Mouse (Mus musculus) thymus, postnatal 0 days (tissue): Measurements from ENCODE around the gene Eif5. TPM values are rescaled to one million over a fixed set of nuclear protein-coding genes. Genes with fewer than 3 reads are reported as not detected.
"Not testable (repeated sequence)": the region's sequence is repeated elsewhere in the genome, so short reads cannot be mapped to it uniquely, and the experiment has no call there.

Experiments used
- DNase-seq: peaks from one replicate; pipeline ENCODE4 v3.0.0-alpha.2; 2015; ENCODE audit warnings: low spot score
- polyA plus RNA-seq: library from polyadenylated mRNA; unstranded; fragments of >200 nt; fragmentation: Nextera tagmentation; extraction: Ambion mirVana; gene quantifications from 2 replicates; pipeline ENCODE4 v1.2.1, GENCODE M21; 2015

The Eif5 gene
- polyA plus RNA-seq, 1 experiment from 2014 or later: 660 TPM

GRCm38 (mm10) chr12:111524469-111524868, 13.3 kb upstream of the Eif5 start:
- DNase-seq: no peak

DNA sequence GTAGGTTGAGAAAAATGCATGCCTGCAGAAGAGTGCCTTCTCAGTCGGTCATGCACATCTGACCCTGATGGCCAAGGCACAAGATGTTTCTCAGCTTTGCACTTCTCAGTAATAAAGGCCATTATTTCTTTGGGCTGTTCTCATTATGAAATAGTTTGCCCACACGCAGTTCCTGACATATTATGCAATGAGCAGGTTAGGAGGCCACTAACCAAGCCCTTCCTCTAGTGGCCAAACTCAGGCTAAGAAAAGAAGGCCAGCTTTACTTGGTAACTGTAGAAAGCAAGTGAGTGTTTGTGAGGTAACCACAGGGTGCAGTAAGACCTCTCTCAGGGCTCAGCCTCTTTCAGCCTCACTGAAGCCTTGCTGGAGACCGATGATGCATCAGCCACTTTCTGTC, 12.9 kb upstream of the Eif5 start:
- DNase-seq: no peak

- no peak for DNase-seq
Measured at GRCm38 (mm10) chr12:111527643-111528281, 10.1 kb upstream of the Eif5 start.

- no peak for DNase-seq
Measured at GRCm38 (mm10) chr12:111529192-111529591, 8.6 kb upstream of the Eif5 start.

- no peak for DNase-seq
Measured at GRCm38 (mm10) chr12:111533096-111533794, 4.6 kb upstream of the Eif5 start.

- DNase-seq: no peak
Measured at GRCm38 (mm10) chr12:111535281-111535680, 2.5 kb upstream of the Eif5 start.

DNA sequence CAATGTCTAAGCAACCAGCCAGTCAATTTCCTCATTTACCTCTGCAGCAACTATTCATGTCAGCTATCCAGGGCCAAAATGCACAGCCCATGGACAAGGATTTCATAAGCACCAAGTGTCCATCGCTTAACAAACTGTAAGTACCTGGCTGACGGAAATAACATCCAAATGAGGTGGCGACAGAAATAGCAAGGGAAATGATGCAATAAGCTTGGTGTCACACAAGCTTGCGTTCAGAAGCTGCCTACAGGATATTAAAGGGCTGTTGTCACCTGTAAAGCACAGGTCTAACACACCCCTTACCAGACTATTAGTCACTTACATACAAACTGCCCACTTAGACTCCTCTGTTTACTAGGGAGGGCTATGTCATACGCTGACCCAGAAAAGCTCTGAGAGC, 2.1 kb upstream of the Eif5 start:
- no peak for DNase-seq

DNA sequence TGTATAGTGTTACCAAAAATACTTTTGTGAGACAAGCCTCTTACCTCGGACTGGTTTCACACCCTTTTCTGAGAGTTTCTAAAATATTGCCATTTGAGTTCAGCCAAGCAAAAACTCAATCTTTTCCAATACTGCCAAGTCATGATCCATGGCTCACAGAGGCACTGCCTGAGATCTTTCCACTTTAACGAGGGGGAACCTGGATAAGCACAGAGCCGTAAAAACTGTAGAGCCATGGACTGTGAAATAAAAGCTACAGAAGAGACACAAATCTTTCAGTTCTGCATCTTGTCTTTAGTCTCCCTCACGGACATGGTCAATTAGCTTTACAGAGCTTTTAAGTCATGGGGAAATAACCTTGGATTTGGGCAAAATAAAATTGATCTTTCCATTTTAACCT, 1.1 kb upstream of the Eif5 start:
- DNase-seq: no peak

DNA sequence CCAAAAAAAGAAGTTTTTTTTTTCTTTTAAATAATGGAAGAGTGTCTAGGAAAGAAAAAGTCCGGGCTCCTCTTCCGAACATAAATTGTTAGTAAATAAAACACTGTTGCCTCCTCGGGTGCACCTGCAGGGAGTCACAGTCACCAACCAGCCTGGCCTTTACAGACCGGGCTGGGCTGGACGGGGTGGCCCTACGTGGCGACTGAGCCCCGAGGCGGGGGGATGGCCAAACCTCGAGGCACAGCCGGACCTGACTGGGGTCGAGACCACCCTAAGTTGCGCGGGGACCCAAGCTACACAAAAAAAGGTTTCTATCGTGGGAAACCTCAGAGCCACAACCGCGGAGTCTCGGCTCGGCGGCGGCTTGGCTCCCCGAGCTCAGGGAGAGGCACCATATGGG, 475 bp upstream of the Eif5 start:
- DNase-seq: no peak

DNA sequence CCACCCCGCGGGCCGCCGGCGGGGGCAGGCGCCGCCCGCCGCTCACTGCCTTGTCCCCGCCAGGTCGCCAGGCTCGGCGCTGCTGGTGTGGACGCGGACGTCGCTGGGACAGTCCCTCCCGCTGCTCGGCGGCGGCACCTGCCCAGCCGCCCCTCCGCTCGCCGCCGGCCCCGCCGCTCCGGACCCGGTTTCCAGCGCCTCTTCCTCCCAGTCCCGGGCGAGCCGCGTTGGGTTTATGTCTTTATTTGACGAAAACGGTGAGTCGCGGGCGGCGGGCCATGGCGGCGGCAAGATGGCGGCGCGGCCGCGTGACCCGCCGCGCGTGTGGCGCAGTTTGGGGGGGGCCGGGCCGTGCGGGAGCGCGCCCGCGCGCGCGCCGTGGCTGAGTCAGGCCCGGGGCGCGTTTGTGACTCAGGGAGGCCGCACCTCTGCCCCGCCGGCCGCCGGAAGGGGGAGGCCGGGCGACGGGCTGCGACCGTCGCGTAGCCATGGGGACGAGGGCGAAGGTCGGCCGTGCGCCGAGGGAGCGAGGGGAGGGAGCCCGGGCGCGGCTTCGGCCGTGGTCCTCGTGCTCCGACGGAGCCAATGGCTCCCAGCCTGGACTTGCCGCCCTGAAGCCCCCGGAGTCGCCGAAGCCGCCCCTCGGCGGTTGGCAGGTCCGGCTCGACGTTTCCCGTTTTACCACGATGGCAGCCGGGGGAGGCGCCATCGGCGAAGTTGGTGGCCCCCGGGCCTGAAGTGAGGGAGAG, 650 bp downstream of the Eif5 start:
- DNase-seq: peak; percentile 80

GRCm38 (mm10) chr12:111539041-111539345, 1.2 kb downstream of the Eif5 start:
- peak; percentile 47 for DNase-seq

DNA sequence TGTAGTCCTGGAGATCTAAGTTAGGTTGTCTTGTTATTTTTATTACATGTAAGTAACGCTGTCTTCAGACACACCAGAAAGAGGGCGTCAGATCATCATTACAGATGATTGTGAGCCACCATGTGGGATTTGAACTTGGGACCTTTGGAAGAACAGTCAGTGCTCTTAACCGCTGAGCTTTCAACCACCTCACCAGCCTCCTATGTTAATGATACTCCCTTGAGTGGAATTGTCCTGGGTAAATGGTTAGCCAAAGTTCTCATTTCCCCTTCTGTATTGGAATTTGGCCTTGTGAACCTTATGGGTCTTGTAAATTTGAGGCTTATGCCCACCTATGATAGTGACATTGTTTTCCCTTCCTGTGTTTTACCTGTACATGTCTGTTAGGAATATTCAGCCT, 9.3 kb downstream of the Eif5 start:
- no peak for DNase-seq

DNA sequence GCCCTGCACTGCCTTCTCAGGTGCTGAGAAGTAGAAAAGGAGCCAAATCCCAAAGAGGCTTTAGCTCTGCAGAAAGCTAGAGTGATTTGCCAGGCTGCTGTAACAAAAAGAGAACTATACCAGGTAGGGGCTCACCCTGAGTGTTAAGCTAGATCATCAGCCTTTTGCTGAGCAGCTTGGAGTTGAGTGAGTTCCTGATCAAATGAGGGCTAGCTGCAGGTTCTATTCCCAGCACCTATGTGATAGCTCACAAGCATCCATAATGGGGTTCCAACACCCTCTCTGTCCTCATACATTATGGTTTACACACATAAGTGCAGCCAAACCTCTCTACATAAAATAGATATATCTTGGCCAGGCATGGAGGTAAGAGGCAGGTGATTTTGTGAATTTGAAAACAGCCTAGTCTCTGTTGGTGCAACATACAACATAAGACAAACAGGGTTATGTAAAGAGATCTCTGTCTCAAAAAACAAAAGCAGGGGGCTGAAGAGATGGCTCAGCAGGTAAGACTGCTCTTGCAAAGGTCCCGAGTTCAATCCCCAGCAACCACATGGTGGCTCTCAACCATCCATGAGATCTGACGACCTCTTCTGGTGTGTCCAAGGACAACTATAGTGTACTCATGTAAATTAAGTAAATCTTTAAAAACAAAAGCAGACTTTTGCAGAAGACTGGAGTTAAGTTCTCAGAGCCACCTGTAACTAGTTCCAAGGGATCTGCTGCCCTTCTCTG, 10.9 kb downstream of the Eif5 start:
- no peak for DNase-seq

GRCm38 (mm10) chr12:111550679-111551078, 12.9 kb downstream of the Eif5 start:
- DNase-seq: no peak

DNA sequence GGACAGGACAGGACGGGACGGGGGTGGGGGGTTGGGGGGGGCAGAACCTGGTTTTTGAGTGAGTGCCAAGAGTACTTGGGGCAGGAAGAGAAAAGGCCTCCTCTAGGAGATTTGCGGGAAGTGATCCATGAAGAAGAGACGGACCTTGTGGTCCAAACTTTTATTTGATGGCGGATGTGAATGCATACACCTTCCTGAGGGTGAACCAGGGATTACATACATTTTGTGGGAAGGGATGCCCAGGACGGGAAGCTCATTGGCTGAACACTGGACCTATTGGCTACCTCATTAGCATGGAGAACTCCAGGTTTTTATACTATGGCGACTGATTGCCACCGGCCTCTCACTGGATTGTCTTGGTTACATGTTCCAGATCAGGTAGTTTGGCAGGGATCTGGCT, 14.5 kb downstream of the Eif5 start:
- no peak for DNase-seq

GRCm38 (mm10) chr12:111555357-111555756, 17.5 kb downstream of the Eif5 start:
- no peak for DNase-seq

GRCm38 (mm10) chr12:111555893-111556292, 18.1 kb downstream of the Eif5 start:
- not testable (repeated sequence) for DNase-seq

GRCm38 (mm10) chr12:111557538-111557937, 19.7 kb downstream of the Eif5 start:
- DNase-seq: no peak

- DNase-seq: no peak
Measured at GRCm38 (mm10) chr12:111558655-111559054, 20.8 kb downstream of the Eif5 start.

DNA sequence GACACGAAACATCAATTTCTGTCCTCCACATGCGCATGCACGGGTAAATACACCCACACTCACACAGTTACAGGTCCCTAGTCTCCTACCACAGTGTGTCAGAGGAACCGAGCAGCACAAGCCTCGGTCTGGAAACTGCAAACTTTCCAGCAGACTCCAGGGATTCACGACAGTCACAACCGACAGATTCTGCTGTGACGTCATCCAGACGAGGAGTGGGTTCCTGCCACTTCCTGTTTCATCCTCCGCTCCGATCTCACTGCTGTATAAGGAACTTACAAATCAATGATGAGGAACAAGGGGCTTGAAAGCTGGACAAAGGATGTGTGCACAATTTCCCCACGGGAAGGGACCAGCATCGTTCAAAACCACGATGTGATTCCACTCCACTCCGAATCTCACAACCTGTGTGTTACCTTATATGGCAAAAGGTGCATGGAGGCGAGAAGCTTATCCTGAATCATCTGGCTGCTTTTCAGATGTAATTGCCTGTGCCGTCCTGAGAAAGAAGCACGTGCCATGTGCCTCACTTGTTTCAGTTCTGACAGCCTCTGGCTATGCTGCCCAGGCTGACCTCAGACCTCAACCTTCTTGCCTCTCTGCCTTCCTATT, 21.9 kb downstream of the Eif5 start:
- peak; percentile 82 for DNase-seq

DNA sequence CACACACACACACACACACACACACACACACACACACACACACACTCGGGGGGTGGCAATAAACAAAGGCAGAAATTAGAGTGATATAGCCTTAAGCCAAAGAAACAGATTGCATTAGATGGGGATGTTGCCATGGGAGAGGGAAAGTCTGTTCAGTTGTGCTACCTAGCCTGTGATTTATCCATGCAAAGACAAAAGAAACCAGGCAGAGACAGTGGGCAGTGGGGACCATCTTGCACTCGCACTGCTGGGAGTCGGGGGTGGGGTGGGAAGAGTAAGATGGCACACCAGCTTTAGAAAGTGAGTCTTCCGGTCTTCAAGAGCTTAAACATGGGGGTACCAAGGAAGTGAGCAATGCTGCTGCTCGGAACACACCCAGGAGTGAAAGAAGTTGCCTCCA, 22.5 kb downstream of the Eif5 start:
- DNase-seq: no peak
